Mouse (Mus musculus) thymus, adult 2 months (tissue): Measurements from ENCODE around the gene Hook2.

Experiments used
- CTCF ChIP-seq: fragments of 200-500 bp; IDR thresholded peaks from 2 replicates; pipeline ENCODE4 v1.5.1; 2012; ENCODE audit warnings: mild to moderate bottlenecking, control low read depth, low read length, moderate library complexity, borderline replicate concordance; ENCODE audit not compliant: control insufficient read depth, poor library complexity, insufficient read depth; ENCODE audit errors: extremely low read depth
- POLR2A ChIP-seq: fragments of 200-500 bp; IDR thresholded peaks from 2 replicates; pipeline ENCODE4 v1.6.1; 2012; ENCODE audit warnings: mild to moderate bottlenecking, low read length, control low read depth, moderate library complexity; ENCODE audit not compliant: control insufficient read depth, poor library complexity, insufficient read depth; ENCODE audit errors: extremely low read depth

DNA sequence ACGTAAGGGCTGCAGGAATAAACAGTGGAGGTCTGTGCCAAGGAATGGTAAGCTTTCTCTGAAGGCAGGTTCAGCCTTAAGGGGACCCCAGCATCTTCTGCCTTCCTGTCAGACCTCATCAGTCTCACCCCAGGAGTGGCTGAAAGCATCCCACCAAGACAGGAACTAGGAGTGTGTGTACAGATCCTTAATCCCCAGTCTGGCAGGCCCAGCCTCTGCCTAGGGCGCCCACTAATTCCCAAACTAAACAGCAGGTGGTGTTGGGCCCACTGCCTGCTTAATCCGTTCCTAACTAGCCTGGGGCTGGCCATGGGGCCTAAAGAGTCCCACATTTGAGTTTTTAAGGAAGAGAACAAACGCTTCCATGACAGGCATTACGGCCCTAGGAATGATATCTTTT lies 26.8 kb downstream of the Hook2 start:
- TF ChIP-seq POLR2A, result no peak
- no peak for TF ChIP-seq CTCF
